Mouse (Mus musculus): Measurements from ENCODE around the gene Nfic.

The Nfic gene

GRCm38 (mm10) chr10:81455181-81455895, at the start of gene Nfic:
TSS of gene Nfic (minus strand) at chr10:81455635.
- DNase-seq, result no peak

GRCm38 (mm10) chr10:81502658-81503057, 47.2 kb upstream of the Nfic start:
- peak; percentile 92 for DNase-seq

- DNase-seq, result no peak
Observed at GRCm38 (mm10) chr10:81501863-81502262, 46.4 kb upstream of the Nfic start.

- no peak for DNase-seq
Observed at GRCm38 (mm10) chr10:81500032-81500431, 44.6 kb upstream of the Nfic start, which contains the start of gene S1pr4. TSS of gene S1pr4 (minus strand) at chr10:81500132.

- peak; percentile 83 for DNase-seq
Observed at GRCm38 (mm10) chr10:81499250-81499901, 43.9 kb upstream of the Nfic start.

- DNase-seq, result no peak
Observed at GRCm38 (mm10) chr10:81498316-81499249, 43.1 kb upstream of the Nfic start.

- peak; percentile 57 for DNase-seq
Observed at GRCm38 (mm10) chr10:81497401-81498270, 42.2 kb upstream of the Nfic start.

- DNase-seq, result no peak
Observed at GRCm38 (mm10) chr10:81496969-81497368, 41.5 kb upstream of the Nfic start.

- peak; percentile 100 for DNase-seq
Observed at GRCm38 (mm10) chr10:81496264-81496901, 40.9 kb upstream of the Nfic start, which contains the start of gene Ncln. TSS of gene Ncln (minus strand) at chr10:81496392.

- no peak for DNase-seq
Observed at GRCm38 (mm10) chr10:81495616-81496263, 40.3 kb upstream of the Nfic start.

GRCm38 (mm10) chr10:81495151-81495550, 39.7 kb upstream of the Nfic start:
- DNase-seq, result no peak

GRCm38 (mm10) chr10:81494260-81495041, 39.0 kb upstream of the Nfic start:
- DNase-seq, result peak; percentile 56

- no peak for DNase-seq
Observed at GRCm38 (mm10) chr10:81493601-81494220, 38.3 kb upstream of the Nfic start.

GRCm38 (mm10) chr10:81492606-81493240, 37.3 kb upstream of the Nfic start:
- no peak for DNase-seq

- no peak for DNase-seq
Observed at GRCm38 (mm10) chr10:81491018-81491417, 35.6 kb upstream of the Nfic start.

- no peak for DNase-seq
Observed at GRCm38 (mm10) chr10:81489941-81490340, 34.5 kb upstream of the Nfic start.

- DNase-seq, result no peak
Observed at GRCm38 (mm10) chr10:81488081-81488480, 32.6 kb upstream of the Nfic start.

GRCm38 (mm10) chr10:81486496-81486895, 31.1 kb upstream of the Nfic start:
- no peak for DNase-seq

- DNase-seq, result no peak
Observed at GRCm38 (mm10) chr10:81485479-81486018, 30.1 kb upstream of the Nfic start.

Data from lung, postnatal 36 days (tissue).